Mouse (Mus musculus): ENCODE results near the gene Acyp2.

DNA sequence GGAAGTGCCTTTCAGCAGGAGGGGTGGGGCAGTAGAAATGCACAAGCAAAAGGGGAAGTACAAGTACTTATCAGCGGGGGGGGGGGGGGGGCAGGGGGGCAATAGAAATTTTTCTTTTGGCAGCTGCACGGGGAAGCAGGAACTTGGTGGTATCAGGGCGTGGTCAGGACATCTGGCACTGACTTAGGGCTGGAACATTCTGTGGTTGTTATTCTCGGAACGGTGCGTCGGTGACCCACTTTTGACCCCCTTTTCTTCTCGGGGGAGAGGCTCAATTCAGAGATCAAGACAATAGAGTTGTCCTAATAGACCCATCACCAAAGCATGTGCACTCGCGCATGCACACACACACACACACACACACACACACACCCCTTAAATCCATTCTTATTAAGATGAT lies 161.2 kb downstream of the Acyp2 start:
- TF ChIP-seq CTCF (IDR thresholded peaks at IDR 0.05; ENCODE audit: control insufficient read depth, insufficient read depth, insufficient read length) = no peak
- TF ChIP-seq MYOG (IDR thresholded peaks at IDR 0.05; ENCODE audit: control insufficient read depth, extremely low read depth, insufficient read length) = no peak
- TF ChIP-seq USF1 (IDR thresholded peaks at IDR 0.05; ENCODE audit: low read depth) = no peak
- no peak for TF ChIP-seq MYOD1 (IDR thresholded peaks at IDR 0.05; ENCODE audit: control insufficient read depth, insufficient read length, low read depth)
